Mouse (Mus musculus): Measurements from ENCODE around the gene Naaladl2.

GRCm38 (mm10) chr3:24556617-24557016 lies 587.4 kb downstream of the Naaladl2 start:
- TF ChIP-seq POLR2A (IDR thresholded peaks at IDR 0.05; ENCODE audit: borderline replicate concordance, low read depth, low read length) (no peak), CTCF (IDR thresholded peaks at IDR 0.05; ENCODE audit: low read depth, low read length) (no peak)

Measured in bone marrow macrophage, adult 2 months (primary cell).